Mouse (Mus musculus): ENCODE measurements at regions not wholly inside any gene's neighbourhood (a gene's known extent, or its start where the extent isn't known, plus 50 kb on each side); places are given as distances from the start of the nearest gene placed in this dataset.

GRCm38 (mm10) chr3:156465601-156466000, 96.0 kb upstream of the Negr1 start:
- TF ChIP-seq GATA1 (IDR thresholded peaks at IDR 0.05; ENCODE audit: borderline replicate concordance, low read length) (no peak), CTCF (IDR thresholded peaks at IDR 0.05; ENCODE audit: low read depth, low read length) (no peak), TAL1 (conservative IDR thresholded peaks at IDR 0.05; ENCODE audit: low read depth, low read length) (no peak)
